11 mouse cellular contexts compared by ENCODE assay signal in the genomic region with DNA sequence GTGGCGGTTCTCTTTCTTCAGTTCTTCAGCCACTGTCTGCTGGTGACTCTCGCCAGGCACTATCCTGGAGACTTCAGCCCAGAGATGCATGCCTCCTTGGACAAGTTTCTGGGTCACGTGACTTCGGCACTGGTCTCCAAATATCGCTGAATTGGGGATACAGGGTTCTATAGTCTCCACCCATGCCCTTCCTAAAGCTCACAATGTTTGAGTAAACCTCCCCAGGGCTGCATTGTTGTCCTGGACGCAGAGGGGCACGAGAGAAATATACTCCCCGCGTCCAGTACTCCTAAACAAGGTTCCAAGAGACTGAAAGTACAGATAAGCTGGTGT. TPM values are rescaled to one million over a fixed set of nuclear protein-coding genes. Genes with fewer than 3 reads are reported as not detected.
DNase-seq lines count a peak whose midpoint lies in the region; ATAC-seq and TF ChIP-seq lines count a peak whose summit lies in the region.
"Had no signal": no experiment of that assay in that cellular context is flagged by ENCODE, and none has a peak within 500 bp of the region (broad histone marks: within the 10 kb centered on the region; RNA-seq: fewer than 3 reads in every experiment).

No protein-coding gene starts in this region.

- no peak for TF ChIP-seq POLR2A in myocyte (IDR thresholded peaks at IDR 0.05; ENCODE audit: insufficient read length, low read depth)

- H3K79me2 ChIP-seq in myocyte (ENCODE audit: control insufficient read depth, insufficient read depth) = no peaks in the 10 kb centered on the region

- ATAC-seq in heart, embryonic 12.5 days (ENCODE audit: insufficient number of reproducible peaks, low FRiP score) = no peak
- 0 out of 2 replicates have a peak, but pooled peaks have one; percentile 26 for ATAC-seq in embryonic facial prominence, embryonic 11.5 days (replicated peaks; ENCODE audit: insufficient number of reproducible peaks, low FRiP score, low TSS enrichment, low read depth)
- no peak for ATAC-seq in intestine, embryonic 15.5 days

- H3K9me3 ChIP-seq in heart, embryonic 12.5 days (replicated peaks) = no peaks in the 10 kb centered on the region
- H3K9me3 ChIP-seq in embryonic facial prominence, embryonic 11.5 days (replicated peaks; ENCODE audit: control insufficient read depth, low read length) = no peaks in the 10 kb centered on the region
- no peaks in the 10 kb centered on the region for H3K9me3 ChIP-seq in intestine, embryonic 15.5 days

- peaks cover 15% of the 10 kb centered on the region for H3K27me3 ChIP-seq in heart, embryonic 12.5 days (replicated peaks)
- H3K27me3 ChIP-seq in embryonic facial prominence, embryonic 11.5 days (ENCODE audit: control insufficient read depth, insufficient read depth, low read length) = no peaks in the 10 kb centered on the region
- H3K27me3 ChIP-seq in myocyte (ENCODE audit: control insufficient read depth, insufficient read depth, insufficient read length) = no peaks in the 10 kb centered on the region
- peaks cover 4% of the 10 kb centered on the region; the same call in 1 of the 2 replicates for H3K27me3 ChIP-seq in intestine, embryonic 15.5 days (replicated peaks)

- no peak overlapping the region for H3ac ChIP-seq in myocyte (ENCODE audit: control insufficient read depth, insufficient read length)

- H3K4me1 ChIP-seq in heart, embryonic 12.5 days (replicated peaks) = no peaks in the 10 kb centered on the region
- no peaks in the 10 kb centered on the region for H3K4me1 ChIP-seq in embryonic facial prominence, embryonic 11.5 days (ENCODE audit: control insufficient read depth, insufficient read depth, low read length)
- H3K4me1 ChIP-seq in intestine, embryonic 15.5 days (replicated peaks) = no peaks in the 10 kb centered on the region

- no peak overlapping the region for H3K4me2 ChIP-seq in heart, embryonic 12.5 days
- H3K4me2 ChIP-seq in embryonic facial prominence, embryonic 11.5 days (ENCODE audit: low read depth, low read length) = no peak overlapping the region; the same call in 1 of the 2 replicates
- no peak overlapping the region for H3K4me2 ChIP-seq in myocyte (ENCODE audit: low read depth)
- no peak overlapping the region for H3K4me2 ChIP-seq in intestine, embryonic 15.5 days (replicated peaks)

- peak overlapping the region; percentile 39; the same call in 1 of the 2 replicates for H3K27ac ChIP-seq in heart, embryonic 12.5 days (ENCODE audit: poor library complexity, severe bottlenecking)
- H3K27ac ChIP-seq in embryonic facial prominence, embryonic 11.5 days (replicated peaks; ENCODE audit: low read depth, low read length) = no peak overlapping the region
- no peak overlapping the region for H3K27ac ChIP-seq in intestine, embryonic 15.5 days

- no peak for DNase-seq in heart, adult 18-20 months
- peak; percentile 38 for DNase-seq in spleen, adult 12 weeks (ENCODE audit: low spot score)
- no peak for DNase-seq in spleen, postnatal 14 days (ENCODE audit: low spot score in 2 of 2)
- DNase-seq in embryonic facial prominence, embryonic 11.5 days (ENCODE audit: low spot score) = no peak
- DNase-seq in gastrocnemius, postnatal 14 days = no peak

- intact Hi-C loops in gastrocnemius, postnatal 14 days (cut with DNase I; ENCODE audit: low total_unique reads) = loop anchor here (5.0 kb wide), 1 partner anchor 35 kb away; no protein-coding TSS in a partner anchor

- 63% methylated on average over 9 of the region's 9 CpGs for WGBS in heart, embryonic 12.5 days
- WGBS in embryonic facial prominence, embryonic 11.5 days = 68% methylated on average over 9 of the region's 9 CpGs
- 66% methylated on average over 9 of the region's 9 CpGs for WGBS in intestine, embryonic 15.5 days

- peak overlapping the region; percentile 20 for H3K4me3 ChIP-seq in heart, embryonic 12.5 days
- no peak overlapping the region for H3K4me3 ChIP-seq in embryonic facial prominence, embryonic 11.5 days (ENCODE audit: low read depth, low read length)
- H3K4me3 ChIP-seq in myocyte = no peak overlapping the region
- H3K4me3 ChIP-seq in intestine, embryonic 15.5 days (replicated peaks) = no peak overlapping the region

- H3K36me3 ChIP-seq in heart, embryonic 12.5 days = no peaks in the 10 kb centered on the region
- H3K36me3 ChIP-seq in embryonic facial prominence, embryonic 11.5 days (replicated peaks; ENCODE audit: control insufficient read depth, insufficient read depth, low read depth, low read length) = no peaks in the 10 kb centered on the region
- H3K36me3 ChIP-seq in myocyte (ENCODE audit: control insufficient read depth, insufficient read depth) = no peaks in the 10 kb centered on the region
- no peaks in the 10 kb centered on the region for H3K36me3 ChIP-seq in intestine, embryonic 15.5 days

- no peak overlapping the region for H3K9ac ChIP-seq in heart, embryonic 12.5 days
- no peak overlapping the region; the same call in 1 of the 2 replicates for H3K9ac ChIP-seq in embryonic facial prominence, embryonic 11.5 days (replicated peaks; ENCODE audit: low read length)
- H3K9ac ChIP-seq in intestine, embryonic 15.5 days = no peak overlapping the region

TF ChIP-seq in myocyte, 11 proteins besides CTCF, POLR2A, EP300 and RAD21:
- TF ChIP-seq E2F4 (IDR thresholded peaks at IDR 0.05; ENCODE audit: insufficient read depth) (no peak), USF1 (IDR thresholded peaks at IDR 0.05; ENCODE audit: low read depth) (peak; percentile 2), MAX (IDR thresholded peaks at IDR 0.05; ENCODE audit: low read depth) (no peak), TCF12 (IDR thresholded peaks at IDR 0.05; ENCODE audit: insufficient read depth, poor library complexity, severe bottlenecking) (no peak), POLR2AphosphoS2 (IDR thresholded peaks at IDR 0.05; ENCODE audit: insufficient read length, low read depth) (no peak)

RNA-seq across cellular contexts. Expression of gene Hbq1b, which starts 0.7 kb away (rescaled TPM):
- polyA plus RNA-seq in heart, embryonic 12.5 days (2016; fragmentation: Nextera tagmentation; extraction: Ambion mirVana) = 15.7 and 18.1 TPM in 2 replicates
- total RNA-seq in heart, adult 18-20 months (2021) = 1 to 10 TPM in 1 of 2 experiments, not detected in 1; 1.4 TPM
- 6.3 and 6.8 TPM in 2 replicates for polyA plus RNA-seq in embryonic facial prominence, embryonic 11.5 days (2014; fragmentation: Nextera tagmentation; extraction: Ambion mirVana)
- 0.16 TPM for polyA plus RNA-seq in myocyte (2012; fragmentation: generic; extraction: Trizol)
- under 1 TPM in 1 of 2 experiments, not detected in 1; 0.41 TPM for total RNA-seq in gastrocnemius, postnatal 14 days (2021)
- polyA plus RNA-seq in intestine, embryonic 15.5 days (2015; fragmentation: Nextera tagmentation; extraction: Ambion mirVana) = 3.0 and 3.3 TPM in 2 replicates
- total RNA-seq: granulocyte monocyte progenitor cell, adult 5-6 weeks had no signal
- polyA plus RNA-seq: CD4-positive, CD25-positive, alpha-beta regulatory T cell, adult 4 months had no signal

RNA-seq across cellular contexts. Expression of gene Hba-a1, which starts 4.1 kb away (rescaled TPM):
- polyA plus RNA-seq in heart, embryonic 12.5 days (2016; fragmentation: Nextera tagmentation; extraction: Ambion mirVana) = 11,592 and 12,808 TPM in 2 replicates
- total RNA-seq in heart, adult 18-20 months (2021) = 1,000 to 10,000 TPM; 7,280 to 8,683 TPM
- polyA plus RNA-seq in embryonic facial prominence, embryonic 11.5 days (2014; fragmentation: Nextera tagmentation; extraction: Ambion mirVana) = 2,270 and 2,500 TPM in 2 replicates
- polyA plus RNA-seq in myocyte (2012; fragmentation: generic; extraction: Trizol) = 12.3 TPM
- 1,000 to 10,000 TPM; 1,024 TPM for total RNA-seq in gastrocnemius, postnatal 14 days (2021)
- polyA plus RNA-seq in intestine, embryonic 15.5 days (2015; fragmentation: Nextera tagmentation; extraction: Ambion mirVana) = 4,064 and 4,369 TPM in 2 replicates

RNA-seq across cellular contexts. Expression of gene Hba-a2, which starts 8.8 kb away (rescaled TPM):
- polyA plus RNA-seq in heart, embryonic 12.5 days (2016; fragmentation: Nextera tagmentation; extraction: Ambion mirVana) = 25,253 and 27,825 TPM in 2 replicates
- 1,000 to 10,000 TPM; 8,094 to 8,438 TPM for total RNA-seq in heart, adult 18-20 months (2021)
- 4,574 and 5,165 TPM in 2 replicates for polyA plus RNA-seq in embryonic facial prominence, embryonic 11.5 days (2014; fragmentation: Nextera tagmentation; extraction: Ambion mirVana)
- polyA plus RNA-seq in myocyte (2012; fragmentation: generic; extraction: Trizol) = not detected
- total RNA-seq in gastrocnemius, postnatal 14 days (2021) = 100 to 1,000 TPM; 795 to 814 TPM
- polyA plus RNA-seq in intestine, embryonic 15.5 days (2015; fragmentation: Nextera tagmentation; extraction: Ambion mirVana) = 10,966 and 11,197 TPM in 2 replicates

RNA-seq across cellular contexts. Expression of gene Hba-x, which starts 11.3 kb away (rescaled TPM):
- polyA plus RNA-seq in heart, embryonic 12.5 days (2016; fragmentation: Nextera tagmentation; extraction: Ambion mirVana) = 5,912 and 6,218 TPM in 2 replicates
- total RNA-seq in heart, adult 18-20 months (2021) = not detected
- polyA plus RNA-seq in embryonic facial prominence, embryonic 11.5 days (2014; fragmentation: Nextera tagmentation; extraction: Ambion mirVana) = 2,193 and 2,570 TPM in 2 replicates
- polyA plus RNA-seq in myocyte (2012; fragmentation: generic; extraction: Trizol) = not detected
- not detected for total RNA-seq in gastrocnemius, postnatal 14 days (2021)
- polyA plus RNA-seq in intestine, embryonic 15.5 days (2015; fragmentation: Nextera tagmentation; extraction: Ambion mirVana) = 36.3 and 48.2 TPM in 2 replicates
- total RNA-seq: granulocyte monocyte progenitor cell, adult 5-6 weeks; left cerebral cortex, adult 8-10 months had no signal
- polyA plus RNA-seq: CD4-positive, CD25-positive, alpha-beta regulatory T cell, adult 4 months had no signal

RNA-seq across cellular contexts. Expression of gene Hbq1a, which starts 12.4 kb away (rescaled TPM):
- polyA plus RNA-seq in heart, embryonic 12.5 days (2016; fragmentation: Nextera tagmentation; extraction: Ambion mirVana) = 2.5 and 2.8 TPM in 2 replicates
- 1 to 10 TPM in 1 of 2 experiments, under 1 TPM in 1; 0.87 to 1.2 TPM for total RNA-seq in heart, adult 18-20 months (2021)
- 0.50 TPM in 1 of 2 replicates, not detected in the other for polyA plus RNA-seq in embryonic facial prominence, embryonic 11.5 days (2014; fragmentation: Nextera tagmentation; extraction: Ambion mirVana)
- 0.24 TPM for polyA plus RNA-seq in myocyte (2012; fragmentation: generic; extraction: Trizol)
- total RNA-seq in gastrocnemius, postnatal 14 days (2021) = not detected
- polyA plus RNA-seq in intestine, embryonic 15.5 days (2015; fragmentation: Nextera tagmentation; extraction: Ambion mirVana) = 0.40 and 0.68 TPM in 2 replicates
- total RNA-seq: granulocyte monocyte progenitor cell, adult 5-6 weeks had no signal
- polyA plus RNA-seq: CD4-positive, CD25-positive, alpha-beta regulatory T cell, adult 4 months had no signal

Comparison
In these comparisons a context has a peak if more than half of its experiments do, and no peak if none do; other contexts are left out.
1. RNA of gene Hba-a1, which starts 4.1 kb away (polyA plus RNA-seq): 11,592 to 12,808 TPM in heart, embryonic 12.5 days, 4,064 to 4,369 TPM in intestine, embryonic 15.5 days and 2,270 to 2,500 TPM in embryonic facial prominence, embryonic 11.5 days; 12.3 TPM in myocyte (single experiment); every median in the first group is over 100 times any median in the second.
2. RNA of gene Hba-a2, which starts 8.8 kb away (polyA plus RNA-seq): 25,253 to 27,825 TPM in heart, embryonic 12.5 days, 10,966 to 11,197 TPM in intestine, embryonic 15.5 days and 4,574 to 5,165 TPM in embryonic facial prominence, embryonic 11.5 days; not detected in myocyte (single experiment); every median in the first group is over 1,000 times any median in the second.